Mouse (Mus musculus): ENCODE data around the gene Brpf3.

- TF ChIP-seq POLR2A (IDR thresholded peaks at IDR 0.05; ENCODE audit: borderline replicate concordance, insufficient read depth, low read length) (no peak), CTCF (IDR thresholded peaks at IDR 0.05; ENCODE audit: borderline replicate concordance, insufficient read depth, low read depth, low read length) (no peak)
Observed at GRCm38 (mm10) chr17:28869412-28870110, 68.7 kb downstream of the Brpf3 start.
